Mouse (Mus musculus) thymus, postnatal 36 days (tissue): ENCODE data around the gene Eif6.
A peak's percentile ranks its signal among the peaks of the same experiment; 100 is the strongest.

ENCODE experiments used
- DNase-seq, 2 experiments: peaks; one replicate each; pipeline ENCODE4 v3.0.0; 2022; ENCODE audit warnings: mixed read lengths in 2 of 2

Gene Eif6

GRCm38 (mm10) chr2:155784534-155784933 lies 42.2 kb downstream of the Eif6 start:
- DNase-seq: no peak

- no peak for DNase-seq
These were observed 47.2 kb downstream of the Eif6 start for GRCm38 (mm10) chr2:155779506-155779905.

GRCm38 (mm10) chr2:155779066-155779465 lies 47.7 kb downstream of the Eif6 start:
- no peak for DNase-seq

GRCm38 (mm10) chr2:155778004-155778403 lies 48.7 kb downstream of the Eif6 start:
- no peak for DNase-seq

GRCm38 (mm10) chr2:155777688-155777985 lies 49.1 kb downstream of the Eif6 start:
- no peak for DNase-seq

- DNase-seq: no peak
These were observed 49.7 kb downstream of the Eif6 start for GRCm38 (mm10) chr2:155776824-155777687.

GRCm38 (mm10) chr2:155775685-155776263 lies 51.0 kb downstream of the Eif6 start:
- DNase-seq: peak; percentile 37 to 39

- no peak for DNase-seq
These were observed 51.6 kb downstream of the Eif6 start, which contains the start of gene Mmp24 for GRCm38 (mm10) chr2:155774927-155775684. Gene Mmp24, plus strand, starts transcription at chr2:155775342.

- no peak for DNase-seq
These were observed 52.3 kb downstream of the Eif6 start for GRCm38 (mm10) chr2:155774261-155774926.

GRCm38 (mm10) chr2:155773664-155774063 lies 53.1 kb downstream of the Eif6 start:
- DNase-seq: no peak
